Comparison of ENCODE assay signal across 29 mouse cellular contexts in genomic region chr9:119120168-119120560, GRCm38 (mm10). TPM values are rescaled to one million over a fixed set of nuclear protein-coding genes. Genes with fewer than 3 reads are reported as not detected.
"Had no signal": no experiment of that assay in that cellular context is flagged by ENCODE, and none has a peak within 500 bp of the region (broad histone marks: within the 10 kb centered on the region; RNA-seq: fewer than 3 reads in every experiment).

No protein-coding gene starts in this region.

- H3K27ac ChIP-seq: hindbrain, postnatal 0 days; left cerebral cortex, adult 2 months; limb, embryonic 12.5 days; limb, embryonic 15.5 days; liver, embryonic 14.5 days; lung, embryonic 15.5 days; midbrain, embryonic 12.5 days; neural tube, embryonic 13.5 days; stomach, embryonic 15.5 days had no signal

- H3K36me3 ChIP-seq: limb, embryonic 12.5 days; limb, embryonic 15.5 days; lung, embryonic 15.5 days; midbrain, embryonic 12.5 days; neural tube, embryonic 13.5 days; stomach, embryonic 15.5 days had no signal

- H3K4me3 ChIP-seq: left cerebral cortex, adult 2 months; limb, embryonic 12.5 days; limb, embryonic 15.5 days; lung, embryonic 15.5 days; midbrain, embryonic 12.5 days; myocyte; neural tube, embryonic 13.5 days; stomach, embryonic 15.5 days had no signal

- H3K9me3 ChIP-seq: limb, embryonic 12.5 days; limb, embryonic 15.5 days; lung, embryonic 15.5 days; midbrain, embryonic 12.5 days; neural tube, embryonic 13.5 days; stomach, embryonic 15.5 days had no signal

- H3K9ac ChIP-seq: limb, embryonic 12.5 days; limb, embryonic 15.5 days; liver, embryonic 14.5 days; lung, embryonic 15.5 days; midbrain, embryonic 12.5 days; neural tube, embryonic 13.5 days; stomach, embryonic 15.5 days had no signal

- ATAC-seq: inflammation-experienced regulatory T-cells, adult 6 months; intestine, embryonic 16.5 days; midbrain, embryonic 16.5 days had no signal

- H3K27me3 ChIP-seq: limb, embryonic 12.5 days; limb, embryonic 15.5 days; lung, embryonic 15.5 days; midbrain, embryonic 12.5 days; neural tube, embryonic 13.5 days; stomach, embryonic 15.5 days had no signal

- DNase-seq: layer of hippocampus, postnatal 36 days; lung, adult 18-20 months; lung, postnatal 10 days; lung, postnatal 4 days; right cerebral cortex, postnatal 25 days; spleen, adult 18-20 months; thymus, postnatal 25 days had no signal

- H3K4me2 ChIP-seq: limb, embryonic 12.5 days; limb, embryonic 15.5 days; liver, embryonic 11.5 days; lung, embryonic 15.5 days; midbrain, embryonic 12.5 days; neural tube, embryonic 13.5 days; stomach, embryonic 15.5 days had no signal

- H3K4me1 ChIP-seq: lung, embryonic 15.5 days; midbrain, embryonic 12.5 days; stomach, embryonic 15.5 days had no signal

RNA-seq across cellular contexts. Expression of gene Dlec1, which starts 17.9 kb away (rescaled TPM):
- total RNA-seq: monocyte, adult 5-6 weeks; neutrophil, adult 5-6 weeks had no signal

RNA-seq across cellular contexts. Expression of gene Acaa1b, which starts 36.7 kb away (rescaled TPM):
- total RNA-seq: monocyte, adult 5-6 weeks; neutrophil, adult 5-6 weeks had no signal
- polyA plus RNA-seq: inflammation-experienced regulatory T-cells, adult 6 months had no signal

RNA-seq across cellular contexts. Expression of gene Gm47289, which starts 38.8 kb away (rescaled TPM):
- total RNA-seq: hindbrain, postnatal 0 days; layer of hippocampus, adult 18-20 months; layer of hippocampus, postnatal 10 days; layer of hippocampus, postnatal 36 days; left cerebral cortex, adult 2 months; left cerebral cortex, postnatal 10 days; left cerebral cortex, postnatal 4 days; megakaryocyte progenitor cell, adult 5-6 weeks; monocyte, adult 5-6 weeks; neutrophil, adult 5-6 weeks had no signal
- polyA plus RNA-seq: hindbrain, postnatal 0 days; inflammation-experienced regulatory T-cells, adult 6 months; intestine, embryonic 16.5 days; limb, embryonic 12.5 days; limb, embryonic 15.5 days; liver, embryonic 11.5 days; liver, embryonic 14.5 days; lung, embryonic 15.5 days; midbrain, embryonic 12.5 days; midbrain, embryonic 16.5 days; myocyte; neural tube, embryonic 13.5 days; stomach, embryonic 15.5 days; thymus, postnatal 0 days had no signal
